Mouse (Mus musculus) megakaryocyte, adult 5-6 weeks (primary cell): ENCODE data around the gene Zbtb8os. TPM values are rescaled to one million over a fixed set of nuclear protein-coding genes. Genes with fewer than 3 reads are reported as not detected.
"Not testable (repeated sequence)": the region's sequence is repeated elsewhere in the genome, so short reads cannot be mapped to it uniquely, and the experiment has no call there.

Experiments
- ATAC-seq: 2 replicates; pipeline ENCODE4 v1.8.0; 2016; ENCODE audit warnings: mild to moderate bottlenecking, inconsistent platforms; ENCODE audit not compliant: poor library complexity, severe bottlenecking
- total RNA-seq, 2 experiments: library from RNA; stranded (forward) in 1 of 2; stranded (reverse) in 1 of 2; fragments of 153-499, 151-499 nt in 1 of 2; fragments of 221-1000, 200-1000 nt in 1 of 2; gene quantifications; 2 replicates each; pipeline versions ENCODE4 v1.2.3 to v1.2.4; 2015 to 2017

Gene Zbtb8os
- total RNA-seq, 2 experiments from 2014 or later, result 60.9 to 79.7 TPM

- ATAC-seq, result no peak
These were observed 9.3 kb upstream of the Zbtb8os start for GRCm38 (mm10) chr4:129326191-129326590.

DNA sequence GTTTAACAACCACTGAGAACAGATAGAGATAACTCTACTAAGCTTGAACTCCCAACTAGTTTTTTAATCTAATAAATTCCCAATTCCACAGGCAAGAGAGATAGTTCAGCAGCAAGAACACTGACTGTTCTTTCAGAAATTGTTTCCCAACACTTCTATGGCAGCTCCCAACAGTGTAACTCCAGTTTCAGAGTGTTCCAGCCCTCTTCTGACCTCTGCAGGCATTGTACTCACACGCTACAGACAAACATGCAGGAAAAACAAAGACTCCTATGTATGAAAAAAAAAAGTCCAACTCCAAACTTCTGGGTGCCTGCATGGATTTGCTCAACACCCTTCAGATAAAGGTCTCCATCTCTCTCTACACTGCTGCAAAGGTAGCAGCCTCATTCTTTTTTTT is 2.6 kb upstream of the Zbtb8os start:
- no peak for ATAC-seq

- no peak for ATAC-seq
These were observed 749 bp upstream of the Zbtb8os start for GRCm38 (mm10) chr4:129334677-129335215.

DNA sequence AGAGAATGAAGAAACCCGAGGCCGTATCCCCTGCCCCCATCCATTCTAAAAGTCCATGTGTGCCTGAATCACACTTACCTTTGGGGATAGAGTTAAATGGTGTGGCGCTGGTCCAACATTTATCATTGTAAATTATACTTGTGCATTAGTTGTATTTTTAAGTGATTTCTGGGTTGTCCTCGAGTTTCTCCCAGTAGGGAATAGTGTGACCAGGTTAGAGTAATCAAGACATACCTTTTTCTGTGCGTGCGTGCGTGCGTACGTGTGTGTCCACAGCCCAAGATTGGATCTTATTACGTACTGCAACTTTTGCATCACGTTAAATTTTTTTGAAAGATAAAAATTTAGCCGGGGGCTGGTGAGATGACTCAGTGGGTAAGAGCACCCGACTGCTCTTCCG is 796 bp downstream of the Zbtb8os start:
- no peak for ATAC-seq

DNA sequence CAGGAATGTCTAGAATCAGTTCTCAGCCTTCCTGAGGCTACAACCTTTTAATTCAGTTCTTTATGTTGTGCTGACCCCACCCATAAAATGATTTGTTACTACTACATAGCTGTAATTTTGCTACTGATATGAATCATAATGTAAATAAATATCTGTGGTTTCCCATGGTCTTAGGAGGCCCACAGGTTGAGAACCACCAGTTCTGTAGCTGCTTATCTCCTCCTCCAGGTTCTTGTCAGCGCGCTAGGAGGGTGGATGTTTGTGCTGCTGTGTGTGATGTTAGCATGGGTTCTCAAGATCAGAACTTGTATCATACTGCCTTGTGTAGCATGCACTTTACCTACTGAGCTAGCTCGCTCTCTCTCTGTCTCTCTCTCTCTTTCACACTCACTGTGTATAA is 4.2 kb downstream of the Zbtb8os start:
- ATAC-seq, result no peak

DNA sequence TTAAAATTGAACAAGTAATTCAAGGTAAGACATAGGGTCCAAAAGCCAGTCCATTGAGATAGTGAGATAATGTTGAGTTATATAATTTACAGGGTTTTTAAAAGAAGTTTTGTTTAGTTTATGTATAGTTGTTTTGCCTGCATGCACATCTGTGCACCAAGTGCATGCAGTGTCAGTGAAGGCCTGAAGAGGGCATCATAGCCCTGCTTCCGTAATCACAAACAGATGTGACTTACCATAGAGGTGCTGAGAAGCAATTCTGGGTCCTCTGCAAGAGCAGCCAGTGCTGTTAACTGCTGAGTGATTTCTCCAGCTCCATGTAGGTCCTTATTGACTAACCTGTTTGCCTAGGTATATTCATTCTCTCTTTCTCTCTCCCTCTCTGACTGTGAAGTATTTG is 6.4 kb downstream of the Zbtb8os start:
- no peak for ATAC-seq

GRCm38 (mm10) chr4:129342705-129343104 is 7.2 kb downstream of the Zbtb8os start:
- no peak for ATAC-seq

GRCm38 (mm10) chr4:129346481-129347154 is 11.1 kb downstream of the Zbtb8os start:
- ATAC-seq, result no peak

GRCm38 (mm10) chr4:129350644-129351043 is 15.1 kb downstream of the Zbtb8os start:
- peak; percentile 92 for ATAC-seq

DNA sequence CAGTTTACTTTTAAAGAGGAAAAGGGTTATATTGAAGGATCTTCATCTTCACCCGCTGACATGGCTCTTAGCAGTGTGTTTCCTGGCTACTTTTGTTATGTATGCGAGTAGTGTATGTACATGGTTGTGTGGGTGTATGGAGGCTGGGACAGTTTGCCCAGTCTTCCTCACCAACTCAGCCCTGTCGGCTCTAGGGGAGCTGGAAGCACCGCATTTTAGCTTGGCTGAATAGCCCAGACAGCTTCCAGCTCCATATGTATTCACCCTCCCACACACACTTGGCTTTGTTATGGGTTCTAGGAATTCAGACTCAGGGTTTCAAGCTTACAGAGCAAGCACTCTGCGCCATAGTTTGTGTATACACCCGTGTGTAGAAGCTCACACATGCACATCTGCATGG is 15.6 kb downstream of the Zbtb8os start:
- no peak for ATAC-seq

DNA sequence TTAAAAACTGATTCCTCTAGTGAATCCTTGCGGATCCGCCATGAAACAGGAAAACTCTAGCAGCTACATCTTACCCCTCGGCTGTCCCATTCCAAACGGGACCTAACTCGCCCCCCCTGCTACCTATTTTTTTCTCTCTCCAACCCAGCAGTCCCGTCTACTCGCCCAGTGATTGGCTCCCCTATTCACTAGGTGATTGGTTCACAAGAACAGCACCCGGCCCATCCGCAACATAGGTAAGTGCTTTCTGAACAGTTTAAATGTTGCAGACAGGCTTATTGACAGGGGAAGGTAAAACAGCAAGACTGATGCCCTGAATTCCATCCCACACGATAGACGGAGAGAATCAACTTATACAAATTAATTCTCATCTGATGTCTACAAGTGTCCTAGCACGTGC is 17.7 kb downstream of the Zbtb8os start:
- no peak for ATAC-seq

GRCm38 (mm10) chr4:129354236-129354635 is 18.7 kb downstream of the Zbtb8os start:
- ATAC-seq, result no peak

DNA sequence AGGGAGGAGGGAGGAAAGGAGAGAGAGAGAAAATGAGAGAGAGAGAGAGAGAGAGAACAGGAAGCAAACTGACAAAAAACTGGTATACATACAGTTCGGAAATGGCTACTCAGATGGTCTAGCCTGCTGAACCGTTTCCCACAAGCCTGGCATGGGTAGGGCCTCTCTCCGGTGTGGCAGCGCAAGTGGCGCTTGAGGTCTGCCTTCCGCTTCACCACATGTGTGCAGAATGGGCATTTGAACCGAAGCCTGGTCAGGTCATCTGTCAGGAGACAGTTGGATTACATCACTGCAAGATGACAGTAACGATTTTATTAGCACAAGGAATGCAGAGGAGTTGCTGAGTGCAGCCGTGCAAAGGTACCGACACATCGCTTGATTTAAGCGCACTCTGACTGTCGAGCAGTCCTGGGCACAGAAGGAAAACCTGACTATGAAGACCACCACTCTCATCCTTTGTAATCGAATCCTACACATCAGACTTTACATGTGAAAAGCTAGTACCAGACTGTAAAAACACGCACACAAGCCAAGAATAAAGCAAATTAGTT is 22.2 kb downstream of the Zbtb8os start:
- ATAC-seq, result no peak

GRCm38 (mm10) chr4:129362238-129362637 is 26.7 kb downstream of the Zbtb8os start:
- ATAC-seq, result not testable (repeated sequence)

GRCm38 (mm10) chr4:129362771-129363170 is 27.3 kb downstream of the Zbtb8os start:
- ATAC-seq, result no peak

- ATAC-seq, result no peak
These were observed 28.0 kb downstream of the Zbtb8os start for GRCm38 (mm10) chr4:129363463-129363862.

- no peak for ATAC-seq
These were observed 28.9 kb downstream of the Zbtb8os start for GRCm38 (mm10) chr4:129364379-129364778.

- ATAC-seq, result peak; percentile 91
These were observed 29.7 kb downstream of the Zbtb8os start for GRCm38 (mm10) chr4:129365224-129365623.

GRCm38 (mm10) chr4:129371391-129371790 is 35.9 kb downstream of the Zbtb8os start:
- no peak for ATAC-seq

GRCm38 (mm10) chr4:129373202-129373976 is 37.9 kb downstream of the Zbtb8os start:
- no peak for ATAC-seq

- ATAC-seq, result peak; percentile 18
These were observed 38.8 kb downstream of the Zbtb8os start for GRCm38 (mm10) chr4:129374219-129374755.
